Mouse (Mus musculus) heart, embryonic 13.5 days (tissue): ENCODE results near the gene Hs3st2. TPM values are rescaled to one million over a fixed set of nuclear protein-coding genes. Genes with fewer than 3 reads are reported as not detected.

Source experiments
- ATAC-seq: fragments of 200-750 bp; cut with Nextera tagmentation; 2 replicates; pipeline ENCODE4 v1.8.0; 2017; ENCODE audit warnings: moderate TSS enrichment; ENCODE audit not compliant: insufficient number of reproducible peaks, low FRiP score, low TSS enrichment; ENCODE audit errors: extremely low read depth
- H3K27ac ChIP-seq: fragments of 300-500 bp; sonication (generic); replicated peaks from 2 replicates; pipeline ENCODE4 v1.5.1; 2015; ENCODE audit warnings: moderate library complexity, mild to moderate bottlenecking, inconsistent platforms
- H3K27me3 ChIP-seq: fragments of 300-500 bp; sonication (generic); replicated peaks from 2 replicates; pipeline ENCODE4 v1.6.1; 2015; ENCODE audit warnings: mild to moderate bottlenecking, inconsistent platforms
- H3K36me3 ChIP-seq: fragments of 300-500 bp; sonication (generic); 2 replicates; pipeline ENCODE4 v1.6.1; 2015; ENCODE audit warnings: mild to moderate bottlenecking, inconsistent platforms
- H3K4me1 ChIP-seq: fragments of 300-500 bp; sonication (generic); 2 replicates; pipeline ENCODE4 v1.6.1; 2015; ENCODE audit warnings: inconsistent platforms
- H3K4me2 ChIP-seq: fragments of 300-500 bp; sonication (generic); 2 replicates; pipeline ENCODE4 v1.6.1; 2015; ENCODE audit warnings: inconsistent platforms, mild to moderate bottlenecking, moderate library complexity
- H3K4me3 ChIP-seq: fragments of 300-500 bp; sonication (generic); 2 replicates; pipeline ENCODE4 v1.5.1; 2015; ENCODE audit warnings: moderate library complexity, mild to moderate bottlenecking, inconsistent platforms
- H3K9ac ChIP-seq: fragments of 300-500 bp; sonication (generic); 2 replicates; pipeline ENCODE4 v1.6.1; 2015; ENCODE audit warnings: inconsistent platforms, mild to moderate bottlenecking, moderate library complexity
- H3K9me3 ChIP-seq: fragments of 300-500 bp; sonication (generic); 2 replicates; pipeline ENCODE4 v1.6.1; 2016; ENCODE audit warnings: inconsistent platforms
- WGBS: fragments of 180-500 bp; shearing (Covaris S2); methylation state at CpG from one replicate; pipeline ENCODE4 v1.1.7; 2015; ENCODE audit warnings: mixed read lengths; 5-methylcytosine and 5-hydroxymethylcytosine counted together
- polyA plus RNA-seq: library from polyadenylated mRNA; unstranded; fragments of >200 nt; fragmentation: Nextera tagmentation; extraction: Ambion mirVana; gene quantifications from 2 replicates; pipeline ENCODE4 v1.2.1, GENCODE M21; 2015

The Hs3st2 gene
- polyA plus RNA-seq, 1 experiment from 2014 or later: 0.39 TPM

DNA sequence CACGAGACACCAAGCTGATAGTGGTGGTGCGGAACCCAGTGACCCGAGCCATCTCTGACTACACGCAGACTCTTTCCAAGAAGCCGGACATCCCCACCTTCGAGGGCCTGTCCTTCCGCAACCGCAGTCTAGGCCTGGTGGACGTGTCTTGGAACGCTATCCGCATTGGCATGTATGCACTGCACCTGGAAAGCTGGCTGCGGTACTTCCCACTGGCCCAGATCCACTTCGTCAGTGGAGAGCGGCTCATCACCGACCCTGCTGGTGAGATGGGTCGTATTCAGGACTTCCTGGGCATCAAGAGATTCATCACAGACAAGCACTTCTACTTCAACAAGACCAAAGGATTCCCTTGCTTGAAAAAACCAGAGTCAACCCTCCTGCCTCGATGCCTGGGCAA is 108.9 kb downstream of the Hs3st2 start:
- H3K9me3 ChIP-seq: no peaks in the 10 kb centered on the region
- no peak overlapping the region for H3K27ac ChIP-seq
- no peak overlapping the region for H3K4me3 ChIP-seq
- 82% methylated on average over 17 of the region's 17 CpGs for WGBS
- ATAC-seq: no peak
- H3K4me2 ChIP-seq: no peak overlapping the region
- no peaks in the 10 kb centered on the region for H3K4me1 ChIP-seq
- no peak overlapping the region for H3K9ac ChIP-seq
- H3K36me3 ChIP-seq: no peaks in the 10 kb centered on the region
- H3K27me3 ChIP-seq: no peaks in the 10 kb centered on the region

DNA sequence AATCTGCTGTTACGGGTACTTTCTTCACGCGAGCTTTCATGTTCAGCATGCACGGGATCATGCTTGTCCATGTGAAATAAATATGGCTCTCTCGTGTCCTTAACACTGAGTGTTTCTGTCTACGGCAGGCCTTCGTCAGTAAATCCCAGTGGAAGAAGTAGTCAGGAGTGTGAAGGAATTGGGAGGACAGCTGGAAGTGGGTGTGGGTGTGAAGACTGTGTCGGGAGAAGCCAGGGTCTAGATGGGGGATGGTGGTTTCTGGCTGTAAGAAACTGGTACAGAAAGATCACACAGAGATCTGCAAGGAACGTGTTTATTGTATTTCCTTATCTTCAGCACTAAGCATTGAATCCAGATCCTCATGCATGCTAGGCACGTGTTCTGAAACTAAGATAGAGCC is 110.0 kb downstream of the Hs3st2 start:
- Histone ChIP-seq H3K36me3 (no peaks in the 10 kb centered on the region), H3K9ac (no peak overlapping the region), H3K27ac (no peak overlapping the region), H3K4me2 (no peak overlapping the region), H3K4me1 (no peaks in the 10 kb centered on the region), H3K4me3 (no peak overlapping the region), H3K9me3 (no peaks in the 10 kb centered on the region), H3K27me3 (no peaks in the 10 kb centered on the region)
- no peak for ATAC-seq
- WGBS: 51% methylated on average over 10 of the region's 10 CpGs

DNA sequence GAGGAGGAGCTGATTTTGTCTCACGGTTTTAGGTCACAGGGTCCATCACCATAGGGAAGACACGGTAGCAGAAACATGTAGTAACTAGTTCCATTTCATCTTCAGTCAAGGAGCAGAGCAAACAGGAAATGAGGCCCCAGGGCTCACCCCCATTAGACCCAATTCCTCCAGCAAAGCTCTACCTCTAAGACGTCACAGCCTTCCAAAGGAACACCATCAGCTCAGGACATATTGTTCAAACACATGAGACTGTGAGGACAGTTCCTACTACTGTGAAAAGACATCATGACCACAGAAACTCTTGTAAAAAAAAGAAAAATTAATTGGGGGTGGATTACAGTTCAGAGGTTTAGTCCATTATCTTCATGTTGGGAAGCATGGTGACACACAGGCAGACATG is 125.1 kb downstream of the Hs3st2 start:
- no peaks in the 10 kb centered on the region for H3K4me1 ChIP-seq
- peaks cover 8% of the 10 kb centered on the region for H3K9me3 ChIP-seq
- no peak overlapping the region for H3K4me3 ChIP-seq
- H3K9ac ChIP-seq: no peak overlapping the region
- ATAC-seq: no peak
- H3K27ac ChIP-seq: no peak overlapping the region
- no peaks in the 10 kb centered on the region for H3K36me3 ChIP-seq
- no peak overlapping the region for H3K4me2 ChIP-seq
- 63% methylated on average over 3 of the region's 3 CpGs for WGBS
- no peaks in the 10 kb centered on the region; the same call in 1 of the 2 replicates for H3K27me3 ChIP-seq

DNA sequence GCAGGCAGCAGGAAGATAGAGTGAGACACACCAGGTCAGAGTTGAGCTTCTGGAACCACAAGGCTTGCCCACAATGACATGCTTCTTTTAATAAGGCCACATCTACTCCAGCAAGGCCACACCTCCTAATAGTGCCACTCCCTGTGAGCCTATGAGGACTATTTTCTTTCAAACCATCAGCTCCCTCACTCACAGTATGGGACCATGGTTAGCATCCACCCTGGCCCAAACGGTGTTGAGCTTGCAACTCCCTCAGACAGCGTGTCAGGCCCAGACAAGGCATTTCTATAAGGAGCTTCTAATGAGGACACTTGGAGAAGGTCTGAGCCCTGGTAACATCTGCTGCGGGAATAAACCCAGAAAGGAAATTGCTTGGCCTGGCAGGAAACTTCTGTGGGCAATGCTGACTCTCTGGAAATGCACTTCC is 125.5 kb downstream of the Hs3st2 start:
- Histone ChIP-seq H3K9me3 (peaks cover 12% of the 10 kb centered on the region), H3K36me3 (no peaks in the 10 kb centered on the region), H3K27me3 (no peaks in the 10 kb centered on the region; the same call in 1 of the 2 replicates), H3K4me3 (no peak overlapping the region), H3K27ac (no peak overlapping the region), H3K4me1 (no peaks in the 10 kb centered on the region), H3K9ac (no peak overlapping the region), H3K4me2 (no peak overlapping the region)
- WGBS: 57% methylated on average over 3 of the region's 3 CpGs
- ATAC-seq: no peak

DNA sequence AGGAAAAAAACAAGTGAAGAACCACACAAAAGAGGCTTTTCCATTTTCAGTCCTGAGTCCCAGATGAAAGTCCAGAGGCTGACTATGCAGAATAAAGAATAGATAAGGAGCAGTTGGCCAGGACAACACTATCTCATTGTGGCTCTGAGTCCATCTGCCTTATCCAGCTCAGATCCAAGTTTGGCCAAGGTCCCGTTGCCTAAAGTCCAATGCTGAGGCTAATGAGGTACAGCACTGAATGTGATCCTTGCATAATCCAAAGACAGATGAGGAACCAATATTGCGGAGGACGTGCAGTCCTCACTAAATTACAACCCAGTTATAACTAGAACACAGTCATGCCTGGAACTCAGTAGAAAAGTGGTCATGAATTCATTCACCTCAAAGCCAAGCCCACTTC is 130.5 kb downstream of the Hs3st2 start:
- H3K9me3 ChIP-seq: peaks cover 21% of the 10 kb centered on the region
- 84% methylated on average over 3 of the region's 3 CpGs for WGBS
- H3K4me2 ChIP-seq: no peak overlapping the region
- no peaks in the 10 kb centered on the region for H3K36me3 ChIP-seq
- H3K27me3 ChIP-seq: no peaks in the 10 kb centered on the region
- no peak overlapping the region for H3K27ac ChIP-seq
- H3K4me3 ChIP-seq: no peak overlapping the region
- H3K9ac ChIP-seq: no peak overlapping the region
- no peaks in the 10 kb centered on the region for H3K4me1 ChIP-seq
- ATAC-seq: no peak

DNA sequence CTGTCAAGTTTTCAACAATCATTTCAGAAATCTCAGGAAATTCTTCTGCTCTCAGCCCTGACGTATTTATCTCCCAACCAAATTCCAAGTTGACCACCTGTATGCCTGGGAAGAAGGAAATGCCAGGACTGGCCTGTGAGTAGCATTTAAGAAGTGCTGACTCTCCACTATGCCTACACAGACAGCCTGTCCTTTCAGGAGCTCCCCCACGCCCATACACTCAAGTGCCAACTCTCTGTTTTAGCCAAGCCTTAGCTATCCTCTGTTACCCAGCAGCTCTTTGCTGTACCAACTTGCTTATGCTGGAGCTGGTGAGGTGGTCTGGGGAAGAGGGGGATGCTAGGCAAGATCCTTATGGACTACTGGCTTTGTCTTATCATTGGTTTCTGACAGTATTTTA is 137.4 kb downstream of the Hs3st2 start:
- H3K9me3 ChIP-seq: no peaks in the 10 kb centered on the region
- H3K4me2 ChIP-seq: no peak overlapping the region
- no peaks in the 10 kb centered on the region for H3K4me1 ChIP-seq
- no peak overlapping the region for H3K27ac ChIP-seq
- H3K36me3 ChIP-seq: no peaks in the 10 kb centered on the region
- ATAC-seq: no peak
- H3K4me3 ChIP-seq: no peak overlapping the region
- H3K9ac ChIP-seq: no peak overlapping the region
- 45% methylated on average over 2 of the region's 2 CpGs for WGBS
- H3K27me3 ChIP-seq: peaks cover 9% of the 10 kb centered on the region; the same call in 1 of the 2 replicates

DNA sequence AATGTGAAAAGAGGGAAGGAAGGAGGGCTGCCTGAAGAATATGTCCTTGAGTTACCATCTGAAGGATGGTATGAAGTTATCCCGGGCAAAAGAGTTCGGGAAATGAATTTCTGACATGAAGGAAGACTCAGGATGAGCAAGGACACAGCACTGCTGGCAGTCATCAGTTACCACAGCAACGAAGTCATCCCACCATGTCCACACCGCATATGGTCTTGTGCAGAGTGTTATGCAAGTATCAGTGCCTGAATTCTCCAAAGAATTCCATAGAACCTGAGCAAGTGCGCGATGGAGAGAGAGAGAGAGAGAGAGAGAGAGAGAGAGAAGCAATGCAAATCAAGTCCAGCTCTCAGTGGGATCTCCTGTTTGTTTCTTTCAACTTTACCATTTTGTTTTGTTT is 142.0 kb downstream of the Hs3st2 start:
- H3K9me3 ChIP-seq: no peaks in the 10 kb centered on the region
- no peaks in the 10 kb centered on the region for H3K36me3 ChIP-seq
- H3K9ac ChIP-seq: no peak overlapping the region
- no peak overlapping the region for H3K27ac ChIP-seq
- no peak overlapping the region for H3K4me3 ChIP-seq
- H3K4me1 ChIP-seq: 0 out of 2 replicates have a peak, but pooled peaks cover 6% of the 10 kb centered on the region
- H3K27me3 ChIP-seq: peaks cover 10% of the 10 kb centered on the region; the same call in 1 of the 2 replicates
- H3K4me2 ChIP-seq: no peak overlapping the region
- no peak for ATAC-seq
- 71% methylated on average over 6 of the region's 6 CpGs for WGBS

DNA sequence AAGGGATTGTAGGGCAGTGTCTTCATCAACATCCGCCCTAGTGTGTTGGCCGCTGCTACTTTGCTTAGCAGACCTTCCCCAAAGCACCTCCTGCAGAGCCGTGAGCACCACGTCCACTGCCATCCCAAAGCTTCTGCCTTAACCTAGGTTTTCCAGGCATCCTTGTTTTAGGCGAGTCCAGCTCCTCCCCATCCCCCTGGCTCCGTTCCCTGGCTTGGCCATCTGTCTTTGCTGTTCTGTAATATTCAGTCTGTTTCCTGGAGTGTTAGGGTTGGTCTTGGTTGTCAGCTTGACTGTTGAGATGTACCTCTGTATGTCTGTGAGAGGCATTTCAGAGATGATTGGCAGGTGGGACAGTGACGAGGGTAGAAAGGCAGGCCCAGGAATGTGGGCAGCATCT is 142.7 kb downstream of the Hs3st2 start:
- Histone ChIP-seq H3K4me1 (0 out of 2 replicates have a peak, but pooled peaks cover 6% of the 10 kb centered on the region), H3K9me3 (no peaks in the 10 kb centered on the region), H3K4me2 (no peak overlapping the region), H3K36me3 (no peaks in the 10 kb centered on the region), H3K27ac (no peak overlapping the region), H3K27me3 (peaks cover 10% of the 10 kb centered on the region; the same call in 1 of the 2 replicates), H3K9ac (no peak overlapping the region), H3K4me3 (no peak overlapping the region)
- WGBS: 72% methylated on average over 7 of the region's 7 CpGs
- no peak for ATAC-seq

DNA sequence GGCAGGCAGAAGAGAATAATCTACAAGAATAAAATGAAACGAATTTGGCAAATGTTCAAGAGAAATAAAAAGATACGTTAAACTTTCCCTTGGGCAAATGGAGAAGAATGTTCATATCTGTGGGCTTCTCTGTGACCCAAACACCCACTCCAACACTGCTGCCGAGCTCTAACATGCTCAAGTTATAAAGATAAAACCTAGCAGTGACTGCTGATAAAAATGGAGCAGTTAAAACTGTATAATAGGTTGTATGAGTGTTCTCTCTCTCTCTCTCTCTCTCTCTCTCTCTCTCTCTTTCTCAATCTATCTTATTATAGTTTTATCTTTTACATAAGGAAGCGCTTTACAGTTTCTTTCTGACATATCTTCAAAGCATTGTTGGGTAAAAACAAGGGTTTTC is 144.3 kb downstream of the Hs3st2 start:
- peaks cover 10% of the 10 kb centered on the region; the same call in 1 of the 2 replicates for H3K27me3 ChIP-seq
- no peaks in the 10 kb centered on the region for H3K9me3 ChIP-seq
- H3K4me1 ChIP-seq: 0 out of 2 replicates have a peak, but pooled peaks cover 10% of the 10 kb centered on the region
- 34% methylated on average over 4 of the region's 4 CpGs for WGBS
- H3K36me3 ChIP-seq: no peaks in the 10 kb centered on the region
- ATAC-seq: no peak
- H3K9ac ChIP-seq: no peak overlapping the region
- no peak overlapping the region for H3K4me3 ChIP-seq
- H3K4me2 ChIP-seq: no peak overlapping the region
- no peak overlapping the region for H3K27ac ChIP-seq

DNA sequence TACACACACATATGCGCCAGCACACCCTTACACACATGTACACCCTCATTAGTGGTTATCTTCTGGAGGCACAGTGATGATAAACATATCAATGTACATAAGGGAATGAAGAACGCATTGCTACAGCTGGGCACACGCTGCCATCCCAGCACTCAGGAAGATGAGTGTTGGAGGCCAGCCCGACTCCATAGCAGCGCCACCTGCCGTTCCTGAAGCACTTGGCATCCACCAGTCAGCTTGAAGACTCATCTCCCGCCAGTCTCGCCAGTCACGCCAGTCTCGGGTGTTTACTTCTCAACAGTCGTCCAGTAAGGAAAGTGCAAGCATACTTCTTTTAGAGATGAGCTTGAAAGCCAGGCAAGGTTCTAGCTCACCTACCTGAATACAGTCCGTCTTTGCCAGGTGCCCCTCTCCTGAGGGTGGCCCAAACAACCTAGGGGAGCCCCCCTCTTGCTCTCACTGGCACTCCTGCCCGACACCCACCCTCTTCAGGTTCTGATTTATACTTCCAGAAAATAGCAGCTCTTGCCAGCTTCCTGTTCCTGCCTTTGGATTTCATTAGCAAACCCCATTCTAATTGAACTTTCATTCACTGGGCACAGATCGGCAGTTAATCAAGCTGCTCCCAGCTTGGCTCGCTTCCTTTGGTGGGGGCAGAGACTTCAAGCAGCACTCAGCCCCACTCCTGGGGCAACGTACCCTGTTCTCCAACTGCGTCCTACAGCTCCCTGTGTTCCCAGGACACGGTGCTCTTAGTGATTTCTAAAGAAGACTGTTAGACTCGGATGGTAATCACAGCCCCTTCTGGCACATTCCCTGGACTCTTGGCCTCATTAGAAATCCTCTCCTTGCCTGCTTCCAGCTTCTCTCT is 148.0 kb downstream of the Hs3st2 start:
- no peak overlapping the region for H3K9ac ChIP-seq
- H3K27ac ChIP-seq: no peak overlapping the region
- H3K36me3 ChIP-seq: no peaks in the 10 kb centered on the region
- H3K4me3 ChIP-seq: no peak overlapping the region
- H3K4me2 ChIP-seq: no peak overlapping the region
- H3K27me3 ChIP-seq: no peaks in the 10 kb centered on the region
- WGBS: 47% methylated on average over 19 of the region's 19 CpGs
- ATAC-seq: no peak
- 0 out of 2 replicates have a peak, but pooled peaks cover 10% of the 10 kb centered on the region for H3K4me1 ChIP-seq
- H3K9me3 ChIP-seq: peaks cover 6% of the 10 kb centered on the region; the same call in 1 of the 2 replicates

DNA sequence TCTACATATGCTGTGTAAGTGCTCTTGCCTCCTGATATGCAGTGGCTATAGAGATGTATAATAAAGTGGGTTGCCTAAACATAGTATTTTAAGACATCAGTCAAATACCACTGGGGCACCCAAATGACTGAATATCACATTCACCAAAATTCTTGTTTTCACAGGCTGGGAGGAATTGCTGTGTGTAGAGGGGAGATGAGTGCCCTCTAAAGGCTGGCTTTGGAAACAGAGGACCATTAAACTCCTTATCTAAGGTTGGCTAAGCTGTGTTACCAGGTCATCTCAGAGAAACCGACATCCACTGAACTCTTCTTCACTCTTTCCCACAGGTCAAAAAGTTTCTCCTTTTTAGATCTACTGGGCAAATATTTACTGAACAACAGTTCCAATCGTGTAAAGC is 150.8 kb downstream of the Hs3st2 start:
- Histone ChIP-seq H3K4me3 (no peak overlapping the region), H3K9ac (no peak overlapping the region), H3K36me3 (no peaks in the 10 kb centered on the region), H3K4me1 (0 out of 2 replicates have a peak, but pooled peaks cover 4% of the 10 kb centered on the region), H3K27ac (no peak overlapping the region), H3K4me2 (no peak overlapping the region), H3K9me3 (peaks cover 6% of the 10 kb centered on the region; the same call in 1 of the 2 replicates), H3K27me3 (no peaks in the 10 kb centered on the region)
- WGBS: 44% methylated on average over 2 of the region's 2 CpGs
- no peak for ATAC-seq
